Mouse (Mus musculus) bone marrow macrophage, adult 2 months (primary cell): ENCODE measurements around the gene Ube2o.

Experiments used
- CTCF ChIP-seq: IDR thresholded peaks from 2 replicates; pipeline ENCODE4 v1.5.1; 2012; ENCODE audit warnings: low read depth, mild to moderate bottlenecking, low read length, moderate library complexity
- POLR2A ChIP-seq: IDR thresholded peaks from 2 replicates; pipeline ENCODE4 v1.6.1; 2012; ENCODE audit warnings: mild to moderate bottlenecking, low read depth, low read length, borderline replicate concordance

GRCm38 (mm10) chr11:116530187-116531147 lies 50.8 kb downstream of the Ube2o start, which contains the start of gene Sphk1:
- TF ChIP-seq POLR2A (no peak), CTCF (no peak)
